Mouse (Mus musculus): ENCODE measurements around the gene Fbxo2. TPM values are rescaled to one million over a fixed set of nuclear protein-coding genes. Genes with fewer than 3 reads are reported as not detected.
"Not testable (repeated sequence)": the region's sequence is repeated elsewhere in the genome, so short reads cannot be mapped to it uniquely, and the experiment has no call there.

Fbxo2 gene
- total RNA-seq, 1 experiment = 16.5 TPM

- in situ Hi-C loops (cut with MboI; ENCODE audit: low sequenced_read_pairs in 2 of 2, unreplicated experiment in 2 of 2) = loop anchor here in 1 of 2 experiments (10.0 kb wide), 2 partner anchors 207 to 427 kb away; partner anchors contain the start of gene Masp2
- Histone ChIP-seq H3K4me3 (ENCODE audit: insufficient read depth in 1 of 2, low read depth in 1 of 2, low read length in 2 of 2, poor library complexity in 1 of 2, severe bottlenecking in 1 of 2) (no peak overlapping the region), H3K9ac (ENCODE audit: insufficient read depth, low read depth, low read length, poor library complexity, severe bottlenecking) (no peak overlapping the region), H3K27ac (ENCODE audit: insufficient read depth, low read depth, low read length, poor library complexity, severe bottlenecking) (no peak overlapping the region), H3K36me3 (ENCODE audit: control insufficient read depth, insufficient read depth, low read length, poor library complexity, severe bottlenecking) (no peaks in the 10 kb centered on the region), H3K4me1 (ENCODE audit: control insufficient read depth in 2 of 2, insufficient read depth in 2 of 2, low read length in 2 of 2, poor library complexity in 1 of 2) (no peaks in the 10 kb centered on the region), H3K9me3 (ENCODE audit: control insufficient read depth, insufficient read depth, low read depth, low read length) (no peaks in the 10 kb centered on the region)
- no peak for DNase-seq (ENCODE audit: low read depth, low spot score)
- TF ChIP-seq ZC3H11A (IDR thresholded peaks at IDR 0.05; ENCODE audit: borderline replicate concordance, low read depth, low read length) (no peak), ZNF384 (IDR thresholded peaks at IDR 0.05; ENCODE audit: low read depth, low read length) (no peak), CHD2 (IDR thresholded peaks at IDR 0.05; ENCODE audit: low read depth, low read length) (no peak), HCFC1 (IDR thresholded peaks at IDR 0.05; ENCODE audit: borderline replicate concordance, insufficient read depth, low read length) (no peak), MAFK (IDR thresholded peaks at IDR 0.05; ENCODE audit: insufficient read depth, low read depth, low read length) (no peak)
Observed at GRCm38 (mm10) chr4:148177716-148178115, 17.3 kb downstream of the Fbxo2 start.

GRCm38 (mm10) chr4:148181483-148181882 is 21.1 kb downstream of the Fbxo2 start:
- TF ChIP-seq CHD2 (IDR thresholded peaks at IDR 0.05; ENCODE audit: low read depth, low read length) = no peak
- TF ChIP-seq HCFC1 (IDR thresholded peaks at IDR 0.05; ENCODE audit: borderline replicate concordance, insufficient read depth, low read length) = no peak
- TF ChIP-seq MAFK (IDR thresholded peaks at IDR 0.05; ENCODE audit: insufficient read depth, low read depth, low read length) = no peak
- no peak for TF ChIP-seq ZNF384 (IDR thresholded peaks at IDR 0.05; ENCODE audit: low read depth, low read length)
- TF ChIP-seq ZC3H11A (IDR thresholded peaks at IDR 0.05; ENCODE audit: borderline replicate concordance, low read depth, low read length) = no peak
- DNase-seq (ENCODE audit: low read depth, low spot score) = no peak
- H3K27ac ChIP-seq (ENCODE audit: insufficient read depth, low read depth, low read length, poor library complexity, severe bottlenecking) = no peak overlapping the region
- no peak overlapping the region for H3K9ac ChIP-seq (ENCODE audit: insufficient read depth, low read depth, low read length, poor library complexity, severe bottlenecking)
- H3K4me3 ChIP-seq (ENCODE audit: insufficient read depth in 1 of 2, low read depth in 1 of 2, low read length in 2 of 2, poor library complexity in 1 of 2, severe bottlenecking in 1 of 2) = no peak overlapping the region
- peaks cover 0 to 3% of the 10 kb centered on the region in 2 experiments; a peak in 1 of 4 replicates for H3K4me1 ChIP-seq (ENCODE audit: control insufficient read depth in 2 of 2, insufficient read depth in 2 of 2, low read length in 2 of 2, poor library complexity in 1 of 2)
- H3K36me3 ChIP-seq (ENCODE audit: control insufficient read depth, insufficient read depth, low read length, poor library complexity, severe bottlenecking) = no peaks in the 10 kb centered on the region
- in situ Hi-C loops (cut with MboI; ENCODE audit: low sequenced_read_pairs in 2 of 2, unreplicated experiment in 2 of 2) = no loop called here
- H3K9me3 ChIP-seq (ENCODE audit: control insufficient read depth, insufficient read depth, low read depth, low read length) = no peaks in the 10 kb centered on the region

GRCm38 (mm10) chr4:148182363-148182762 is 21.9 kb downstream of the Fbxo2 start:
- Histone ChIP-seq H3K4me1 (ENCODE audit: control insufficient read depth in 2 of 2, insufficient read depth in 2 of 2, low read length in 2 of 2, poor library complexity in 1 of 2) (peaks cover 0 to 3% of the 10 kb centered on the region in 2 experiments; a peak in 1 of 4 replicates), H3K27ac (ENCODE audit: insufficient read depth, low read depth, low read length, poor library complexity, severe bottlenecking) (no peak overlapping the region), H3K9ac (ENCODE audit: insufficient read depth, low read depth, low read length, poor library complexity, severe bottlenecking) (no peak overlapping the region), H3K36me3 (ENCODE audit: control insufficient read depth, insufficient read depth, low read length, poor library complexity, severe bottlenecking) (no peaks in the 10 kb centered on the region), H3K9me3 (ENCODE audit: control insufficient read depth, insufficient read depth, low read depth, low read length) (no peaks in the 10 kb centered on the region), H3K4me3 (ENCODE audit: insufficient read depth in 1 of 2, low read depth in 1 of 2, low read length in 2 of 2, poor library complexity in 1 of 2, severe bottlenecking in 1 of 2) (no peak overlapping the region)
- DNase-seq (ENCODE audit: low read depth, low spot score) = no peak
- TF ChIP-seq ZNF384 (IDR thresholded peaks at IDR 0.05; ENCODE audit: low read depth, low read length) (no peak), MAFK (IDR thresholded peaks at IDR 0.05; ENCODE audit: insufficient read depth, low read depth, low read length) (no peak), HCFC1 (IDR thresholded peaks at IDR 0.05; ENCODE audit: borderline replicate concordance, insufficient read depth, low read length) (no peak), CHD2 (IDR thresholded peaks at IDR 0.05; ENCODE audit: low read depth, low read length) (no peak), ZC3H11A (IDR thresholded peaks at IDR 0.05; ENCODE audit: borderline replicate concordance, low read depth, low read length) (no peak)
- in situ Hi-C loops (cut with MboI; ENCODE audit: low sequenced_read_pairs in 2 of 2, unreplicated experiment in 2 of 2) = no loop called here

GRCm38 (mm10) chr4:148184564-148184963 is 24.1 kb downstream of the Fbxo2 start:
- DNase-seq (ENCODE audit: low read depth, low spot score) = no peak
- in situ Hi-C loops (cut with MboI; ENCODE audit: low sequenced_read_pairs in 2 of 2, unreplicated experiment in 2 of 2) = no loop called here
- Histone ChIP-seq H3K27ac (ENCODE audit: insufficient read depth, low read depth, low read length, poor library complexity, severe bottlenecking) (no peak overlapping the region), H3K4me3 (ENCODE audit: insufficient read depth in 1 of 2, low read depth in 1 of 2, low read length in 2 of 2, poor library complexity in 1 of 2, severe bottlenecking in 1 of 2) (no peak overlapping the region; a peak in 1 of 4 replicates), H3K9me3 (ENCODE audit: control insufficient read depth, insufficient read depth, low read depth, low read length) (no peaks in the 10 kb centered on the region), H3K9ac (ENCODE audit: insufficient read depth, low read depth, low read length, poor library complexity, severe bottlenecking) (no peak overlapping the region), H3K36me3 (ENCODE audit: control insufficient read depth, insufficient read depth, low read length, poor library complexity, severe bottlenecking) (no peaks in the 10 kb centered on the region), H3K4me1 (ENCODE audit: control insufficient read depth in 2 of 2, insufficient read depth in 2 of 2, low read length in 2 of 2, poor library complexity in 1 of 2) (peaks cover 0 to 3% of the 10 kb centered on the region in 2 experiments; a peak in 1 of 4 replicates)
- TF ChIP-seq ZNF384 (IDR thresholded peaks at IDR 0.05; ENCODE audit: low read depth, low read length) (no peak), ZC3H11A (IDR thresholded peaks at IDR 0.05; ENCODE audit: borderline replicate concordance, low read depth, low read length) (no peak), HCFC1 (IDR thresholded peaks at IDR 0.05; ENCODE audit: borderline replicate concordance, insufficient read depth, low read length) (no peak), CHD2 (IDR thresholded peaks at IDR 0.05; ENCODE audit: low read depth, low read length) (no peak)

- no peak overlapping the region for H3K9ac ChIP-seq (ENCODE audit: insufficient read depth, low read depth, low read length, poor library complexity, severe bottlenecking)
- H3K27ac ChIP-seq (ENCODE audit: insufficient read depth, low read depth, low read length, poor library complexity, severe bottlenecking) = no peak overlapping the region
- DNase-seq (ENCODE audit: low read depth, low spot score) = no peak
- in situ Hi-C loops (cut with MboI; ENCODE audit: low sequenced_read_pairs in 2 of 2, unreplicated experiment in 2 of 2) = no loop called here
- H3K36me3 ChIP-seq (ENCODE audit: control insufficient read depth, insufficient read depth, low read length, poor library complexity, severe bottlenecking) = no peaks in the 10 kb centered on the region
- no peak overlapping the region; a peak in 1 of 4 replicates for H3K4me3 ChIP-seq (ENCODE audit: insufficient read depth in 1 of 2, low read depth in 1 of 2, low read length in 2 of 2, poor library complexity in 1 of 2, severe bottlenecking in 1 of 2)
- no peaks in the 10 kb centered on the region for H3K9me3 ChIP-seq (ENCODE audit: control insufficient read depth, insufficient read depth, low read depth, low read length)
- TF ChIP-seq MAFK (IDR thresholded peaks at IDR 0.05; ENCODE audit: insufficient read depth, low read depth, low read length) (no peak), ZNF384 (IDR thresholded peaks at IDR 0.05; ENCODE audit: low read depth, low read length) (no peak)
- H3K4me1 ChIP-seq (ENCODE audit: control insufficient read depth in 2 of 2, insufficient read depth in 2 of 2, low read length in 2 of 2, poor library complexity in 1 of 2) = peaks cover 0 to 3% of the 10 kb centered on the region in 2 experiments; a peak in 1 of 4 replicates
Observed at GRCm38 (mm10) chr4:148185819-148186218, 25.4 kb downstream of the Fbxo2 start.

- H3K36me3 ChIP-seq (ENCODE audit: control insufficient read depth, insufficient read depth, low read length, poor library complexity, severe bottlenecking); H3K9me3 ChIP-seq (ENCODE audit: control insufficient read depth, insufficient read depth, low read depth, low read length); H3K27ac ChIP-seq (ENCODE audit: insufficient read depth, low read depth, low read length, poor library complexity, severe bottlenecking); H3K9ac ChIP-seq (ENCODE audit: insufficient read depth, low read depth, low read length, poor library complexity, severe bottlenecking); DNase-seq (ENCODE audit: low read depth, low spot score); in situ Hi-C loops (cut with MboI; ENCODE audit: low sequenced_read_pairs in 2 of 2, unreplicated experiment in 2 of 2); H3K4me3 ChIP-seq (ENCODE audit: insufficient read depth in 1 of 2, low read depth in 1 of 2, low read length in 2 of 2, poor library complexity in 1 of 2, severe bottlenecking in 1 of 2): not testable (repeated sequence)
- peaks cover 0 to 13% of the 10 kb centered on the region in 2 experiments; a peak in 1 of 4 replicates for H3K4me1 ChIP-seq (ENCODE audit: control insufficient read depth in 2 of 2, insufficient read depth in 2 of 2, low read length in 2 of 2, poor library complexity in 1 of 2)
Observed at GRCm38 (mm10) chr4:148188767-148189166, 28.3 kb downstream of the Fbxo2 start.

Measured in ES-E14 (cell line).